Mouse (Mus musculus): ENCODE measurements at regions not wholly inside any gene's neighbourhood (a gene's known extent, or its start where the extent isn't known, plus 50 kb on each side); places are given as distances from the start of the nearest gene placed in this dataset.
"Not testable (repeated sequence)": the region's sequence is repeated elsewhere in the genome, so short reads cannot be mapped to it uniquely, and the experiment has no call there.

- DNase-seq (ENCODE audit: low read depth) = no peak
Measured at GRCm38 (mm10) chr14:48852061-48852460, 178.4 kb upstream of the Otx2 start.

GRCm38 (mm10) chr14:48842861-48843260 lies 169.2 kb upstream of the Otx2 start:
- no peak for DNase-seq (ENCODE audit: low read depth)

- no peak for DNase-seq (ENCODE audit: low read depth)
Measured at GRCm38 (mm10) chr14:48841278-48841677, 167.7 kb upstream of the Otx2 start.

DNA sequence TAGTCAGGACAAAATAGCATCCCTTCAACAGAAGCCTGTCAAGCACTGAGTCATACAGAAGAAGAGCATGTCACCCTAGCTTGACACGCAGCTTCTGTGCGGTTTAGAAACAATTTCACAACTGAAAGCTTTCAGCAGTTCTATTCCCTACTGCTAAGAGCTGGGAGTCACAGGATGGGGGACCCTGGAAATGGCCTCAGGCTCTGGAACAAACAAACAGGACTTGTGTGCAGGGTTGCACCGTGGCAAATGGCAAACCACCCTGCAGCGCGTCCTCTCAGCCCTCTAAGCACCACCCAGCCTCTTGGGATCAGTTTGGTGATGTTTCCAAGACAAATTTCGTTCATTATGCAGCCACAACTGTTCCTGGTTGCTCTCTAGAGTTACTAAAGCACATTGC lies 163.6 kb upstream of the Otx2 start:
- no peak for DNase-seq (ENCODE audit: low read depth)

DNA sequence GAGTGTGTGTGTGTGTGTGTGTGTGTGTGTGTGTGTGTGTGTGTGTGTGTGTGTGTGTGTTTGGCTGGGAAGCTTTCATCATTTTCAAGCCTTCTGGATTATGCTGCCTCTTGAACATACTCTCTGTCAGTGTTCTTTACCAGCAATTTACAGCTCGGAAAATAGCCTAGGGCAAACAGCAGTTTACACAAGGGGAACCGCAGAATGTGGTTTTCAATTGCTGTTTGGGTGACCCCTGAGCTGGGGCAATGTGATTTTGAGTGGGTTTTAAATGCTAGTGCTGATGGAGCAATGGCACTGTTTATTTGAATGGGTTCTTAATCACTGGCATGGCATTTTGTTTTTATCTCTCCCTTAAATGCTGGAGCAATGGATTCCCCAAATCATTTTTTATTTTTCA lies 162.5 kb upstream of the Otx2 start:
- DNase-seq (ENCODE audit: low read depth) = no peak

DNA sequence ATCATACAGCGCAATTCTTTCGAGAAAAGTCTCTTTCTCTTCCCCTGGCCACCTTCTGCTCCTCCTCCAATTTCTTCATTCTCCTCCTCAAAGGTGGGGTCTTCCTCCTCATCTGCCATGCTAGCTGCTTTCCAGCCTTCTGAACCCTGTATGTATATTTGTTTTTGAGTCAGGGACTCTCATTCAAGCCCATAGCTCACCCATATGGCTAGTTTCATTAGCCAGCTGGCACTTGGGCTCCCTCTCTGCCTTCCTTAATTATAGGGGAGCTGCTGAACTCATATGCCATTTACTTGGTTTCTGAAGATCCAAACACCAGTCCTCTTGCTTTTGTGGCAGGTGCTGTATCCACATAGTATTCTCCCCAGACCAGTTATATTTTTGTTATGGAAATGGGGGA lies 160.8 kb upstream of the Otx2 start:
- DNase-seq (ENCODE audit: low read depth) = no peak

GRCm38 (mm10) chr14:48826421-48826820 lies 152.8 kb upstream of the Otx2 start:
- DNase-seq (ENCODE audit: low read depth) = no peak

DNA sequence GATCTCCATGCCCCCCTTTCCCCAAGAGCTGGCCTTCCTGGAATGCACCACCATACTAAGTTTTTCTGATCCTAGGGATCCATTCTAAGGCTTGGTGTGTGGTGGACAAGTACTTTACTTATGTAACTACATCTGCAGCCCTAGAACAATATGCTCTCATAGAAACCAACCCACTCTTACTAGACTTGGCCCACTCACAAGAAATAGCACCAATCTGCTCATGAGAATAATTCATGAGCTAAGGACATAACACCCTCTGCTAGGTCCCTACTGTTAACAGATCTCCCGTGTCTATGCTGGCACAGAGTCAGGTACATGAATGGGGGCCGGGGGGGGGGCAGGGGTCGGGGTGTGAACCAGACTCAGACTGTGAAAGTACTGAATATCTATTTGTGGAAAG lies 150.8 kb upstream of the Otx2 start:
- DNase-seq (ENCODE audit: low read depth) = no peak

DNA sequence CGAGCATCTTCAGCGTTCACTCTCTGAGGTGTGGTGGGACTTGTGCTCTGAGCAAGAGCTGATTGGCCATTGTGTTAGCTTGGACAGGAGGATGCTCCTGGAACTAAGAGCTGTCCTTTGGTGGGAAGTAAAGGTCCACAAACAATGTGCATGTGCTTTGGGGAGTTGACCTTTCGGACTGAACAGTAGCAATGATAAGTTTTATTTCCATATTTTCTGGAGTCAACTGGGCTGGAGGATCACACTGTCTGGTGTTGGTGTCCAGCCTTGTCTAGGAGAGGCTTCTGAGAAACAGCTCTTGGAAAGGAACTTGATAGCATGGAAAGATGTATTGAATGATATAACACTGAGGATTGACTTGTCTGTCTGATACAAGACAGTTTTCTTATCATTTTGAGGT lies 142.3 kb upstream of the Otx2 start:
- DNase-seq (ENCODE audit: low read depth) = no peak

DNA sequence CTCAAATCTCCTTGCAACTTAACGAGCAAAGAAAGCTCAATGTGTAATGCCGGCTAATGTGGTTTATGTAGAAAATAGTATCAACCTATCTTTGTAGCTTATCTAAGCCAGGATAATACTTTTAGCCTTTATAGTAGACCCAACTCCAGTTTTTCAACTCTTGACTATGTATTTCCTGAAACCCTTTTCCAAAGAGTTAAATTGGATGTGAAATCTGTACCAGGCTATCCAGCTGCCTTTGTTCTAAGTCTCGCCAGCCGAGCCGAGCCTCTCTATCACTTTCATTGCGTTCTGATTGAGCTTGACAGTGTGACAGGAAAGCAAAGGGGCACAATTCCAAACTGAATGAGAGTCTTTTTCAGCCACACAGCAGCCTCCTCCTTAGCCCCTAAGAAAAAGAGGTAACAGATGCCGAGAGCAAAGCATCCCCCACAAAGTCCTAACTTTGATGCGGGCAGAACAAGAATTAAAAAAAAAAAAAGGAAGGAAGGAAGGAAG lies 141.7 kb upstream of the Otx2 start:
- no peak for DNase-seq (ENCODE audit: low read depth)

- no peak for DNase-seq (ENCODE audit: low read depth)
Measured at GRCm38 (mm10) chr14:48812741-48813495, 139.3 kb upstream of the Otx2 start.

- DNase-seq (ENCODE audit: low read depth) = no peak
Measured at GRCm38 (mm10) chr14:48804098-48804497, 130.5 kb upstream of the Otx2 start.

DNA sequence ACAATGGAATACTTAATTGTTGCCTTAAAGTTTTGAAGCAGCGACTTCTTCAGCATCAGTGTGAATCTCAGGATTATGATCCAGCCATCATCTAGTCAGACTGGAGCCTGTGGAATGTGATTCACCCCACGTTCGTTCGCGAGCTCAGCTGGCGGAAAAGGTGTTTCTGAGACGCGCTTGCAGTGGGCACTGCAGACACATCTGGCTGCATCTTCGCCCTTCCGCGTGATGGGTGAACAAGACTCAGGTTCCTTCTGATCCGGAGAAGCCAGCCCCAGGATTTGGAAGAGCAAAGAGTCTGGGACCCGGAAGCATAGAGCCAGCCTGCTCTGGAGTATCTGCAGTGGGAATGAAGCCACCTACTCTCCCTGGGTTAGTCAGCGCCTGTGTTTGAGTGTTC lies 127.7 kb upstream of the Otx2 start:
- no peak for DNase-seq (ENCODE audit: low read depth)

DNA sequence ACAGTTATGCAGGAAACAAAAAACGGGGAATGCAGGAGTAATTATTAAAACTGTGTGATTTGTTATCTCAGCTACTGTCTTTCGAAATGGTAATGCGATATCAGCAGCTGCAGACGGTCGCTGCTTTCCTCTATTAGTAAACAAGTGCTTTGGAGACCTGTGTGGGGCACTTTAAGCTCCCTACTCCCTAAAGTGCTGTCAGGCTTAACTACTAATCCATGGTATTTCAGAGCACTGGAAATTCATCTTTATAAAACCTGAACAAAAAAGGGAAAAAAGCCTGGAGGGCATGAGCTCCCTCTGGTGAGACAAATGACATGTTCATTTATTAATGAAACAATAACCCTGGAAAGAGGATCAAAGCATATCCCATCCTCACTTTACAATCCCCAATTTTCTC lies 127.2 kb upstream of the Otx2 start:
- no peak for DNase-seq (ENCODE audit: low read depth)

DNA sequence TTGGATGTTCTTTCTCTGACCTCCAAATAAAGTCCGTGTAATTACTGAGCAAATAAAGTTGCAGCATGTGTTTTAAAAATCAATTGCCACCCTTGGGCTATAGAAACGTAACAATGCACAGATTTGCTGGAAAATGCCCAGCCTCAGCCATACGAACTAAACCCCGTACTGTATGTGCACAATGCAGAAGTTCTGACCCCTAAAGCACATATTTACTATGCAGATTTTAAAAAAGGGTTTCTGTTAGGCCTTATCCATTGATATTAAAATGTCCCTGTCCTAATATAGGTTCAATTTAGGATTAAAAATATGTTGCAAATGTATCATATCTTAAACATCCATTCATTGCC lies 126.5 kb upstream of the Otx2 start:
- no peak for DNase-seq (ENCODE audit: low read depth)

DNA sequence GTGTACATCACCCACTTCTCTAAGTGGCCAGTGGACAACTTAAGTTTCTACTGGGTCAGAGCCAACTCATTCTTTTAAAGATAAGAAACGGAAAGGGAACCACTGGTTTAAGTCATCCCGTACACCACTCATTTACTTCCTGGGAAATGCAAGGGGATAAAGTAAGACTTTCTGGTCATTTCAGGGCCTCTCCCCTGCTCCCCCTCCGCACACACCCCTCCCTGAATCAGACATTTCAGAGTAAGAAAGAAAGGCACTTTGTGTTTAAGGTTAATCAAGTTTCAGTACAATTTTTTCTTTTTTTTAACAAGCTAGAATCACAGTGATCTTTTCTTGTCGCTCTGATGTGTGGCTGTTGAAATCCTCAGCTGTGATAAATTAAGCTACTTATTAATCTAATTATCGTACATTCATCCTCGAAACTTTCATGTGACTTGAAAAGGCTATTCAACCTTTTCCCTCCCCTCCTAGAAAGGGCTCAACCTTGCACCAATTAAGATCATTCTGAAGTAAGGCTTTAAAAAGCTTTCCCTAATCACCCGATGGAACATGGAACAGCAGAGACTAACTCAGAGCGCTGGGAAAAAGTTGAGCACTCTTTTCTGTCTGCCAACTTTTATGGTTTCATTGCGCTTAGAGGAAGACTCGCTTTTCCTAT lies 126.0 kb upstream of the Otx2 start:
- DNase-seq (ENCODE audit: low read depth) = no peak

DNA sequence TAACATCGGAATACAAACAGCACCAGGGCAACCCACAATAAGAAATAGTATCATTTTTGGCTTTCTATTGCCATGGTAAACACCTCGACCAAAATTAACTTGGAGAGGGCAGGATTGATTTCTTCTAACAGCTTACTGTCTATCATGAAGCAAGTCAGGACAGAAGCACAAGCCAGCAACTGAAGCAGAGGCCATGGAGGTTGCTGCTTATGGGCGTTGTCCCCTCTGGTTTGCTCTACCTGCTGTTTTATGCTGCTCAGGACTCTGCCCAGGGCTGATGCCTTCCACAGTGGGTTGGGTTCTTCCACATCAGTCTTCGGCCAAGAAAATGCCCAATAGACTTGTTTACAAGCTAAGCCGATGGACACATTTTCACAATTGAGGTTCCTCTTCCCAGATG lies 117.9 kb upstream of the Otx2 start:
- no peak for DNase-seq (ENCODE audit: low read depth)

DNA sequence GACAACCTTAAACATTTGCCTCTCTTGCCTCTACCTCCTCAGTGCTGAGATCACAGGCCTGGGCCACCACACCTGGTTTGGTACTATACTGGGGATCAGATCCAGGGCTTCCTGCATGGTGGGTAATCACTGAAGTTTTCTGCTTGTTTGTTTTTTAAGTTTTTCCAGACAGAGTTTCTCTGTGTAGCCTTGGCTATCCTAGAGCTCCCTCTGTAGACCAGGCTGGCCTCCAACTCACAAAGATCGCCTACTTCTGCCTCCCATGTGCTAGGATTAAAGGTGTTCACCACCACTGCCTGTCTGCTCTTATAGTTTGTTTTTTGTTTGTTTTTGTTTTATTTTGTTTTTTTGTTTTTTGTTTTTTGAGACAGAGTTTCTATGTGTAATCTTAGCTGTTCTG lies 105.7 kb upstream of the Otx2 start:
- DNase-seq (ENCODE audit: low read depth) = no peak

- DNase-seq (ENCODE audit: low read depth) = no peak
Measured at GRCm38 (mm10) chr14:48770832-48771231, 97.2 kb upstream of the Otx2 start.

- no peak for DNase-seq (ENCODE audit: low read depth)
Measured at GRCm38 (mm10) chr14:48762691-48763090, 89.1 kb upstream of the Otx2 start.

DNA sequence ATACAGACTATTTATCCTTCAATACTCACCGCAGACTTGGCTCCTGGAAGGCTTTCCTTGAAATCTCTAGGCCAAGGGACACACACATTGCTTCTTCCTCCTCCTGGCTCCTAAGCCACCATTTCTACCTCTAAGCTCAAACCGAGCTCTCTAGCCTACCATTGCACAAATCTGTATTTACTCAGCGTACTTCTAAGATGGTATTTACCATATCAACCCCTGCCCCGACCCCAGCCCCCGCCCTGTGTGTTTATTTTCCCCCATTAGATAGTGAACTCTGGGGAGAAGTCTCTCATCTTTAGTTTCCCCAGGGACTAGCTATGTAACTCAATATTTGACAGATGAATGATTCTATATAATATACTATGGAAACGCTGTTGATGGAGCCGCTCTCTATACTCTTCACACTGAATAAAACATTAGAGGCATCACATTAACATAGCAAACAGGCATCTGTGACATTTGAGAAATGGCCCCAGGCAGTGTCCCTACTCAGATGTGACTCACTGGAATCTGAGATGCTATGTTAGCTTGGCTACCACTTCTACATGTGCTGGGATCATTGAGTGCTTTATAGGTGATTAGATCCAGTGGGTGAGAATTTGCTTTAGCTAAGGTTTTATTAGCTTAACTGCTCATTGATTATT lies 87.5 kb upstream of the Otx2 start:
- no peak for DNase-seq (ENCODE audit: low read depth)

GRCm38 (mm10) chr14:48755096-48755495 lies 81.5 kb upstream of the Otx2 start:
- DNase-seq (ENCODE audit: low read depth) = not testable (repeated sequence)

GRCm38 (mm10) chr14:48754080-48754720 lies 80.6 kb upstream of the Otx2 start:
- no peak for DNase-seq (ENCODE audit: low read depth)

Measured in 416B (cell line).